Mouse (Mus musculus): ENCODE results near the gene Tmem265. TPM values are rescaled to one million over a fixed set of nuclear protein-coding genes. Genes with fewer than 3 reads are reported as not detected.

The Tmem265 gene
- 6.5 and 12.8 TPM in 2 replicates for polyA plus RNA-seq (2015; fragmentation: Nextera tagmentation; extraction: Ambion mirVana)

- Histone ChIP-seq H3K27me3 (no peaks in the 10 kb centered on the region), H3K36me3 (peaks cover 68% of the 10 kb centered on the region), H3K4me1 (0 out of 2 replicates have a peak, but pooled peaks cover 5% of the 10 kb centered on the region), H3K9me3 (replicated peaks) (no peaks in the 10 kb centered on the region), H3K4me3 (replicated peaks) (no peak within 1 kb of the TSS), H3K4me2 (replicated peaks) (no peak within 1 kb of the TSS), H3K9ac (no peak within 1 kb of the TSS), H3K27ac (replicated peaks) (peak within 1 kb of the TSS; percentile 44; the same call in 1 of the 2 replicates)
- 75% methylated on average over 5 of the region's 5 CpGs for WGBS
- ATAC-seq (ENCODE audit: insufficient number of reproducible peaks, low FRiP score, low TSS enrichment, low read depth), result no peak
Observed at GRCm38 (mm10) chr7:127561340-127561858, at the start of gene Tmem265. Tmem265 (plus strand) TSS chr7:127561390.

- peak within 1 kb of the TSS; percentile 80 for H3K9ac ChIP-seq
- H3K4me3 ChIP-seq (replicated peaks), result peak within 1 kb of the TSS; percentile 88
- peak; percentile 96 for ATAC-seq (ENCODE audit: insufficient number of reproducible peaks, low FRiP score, low TSS enrichment, low read depth)
- no peaks in the 10 kb centered on the region for H3K9me3 ChIP-seq (replicated peaks)
- WGBS, result under 1% methylated on average over 37 of the region's 37 CpGs
- H3K36me3 ChIP-seq, result peaks cover 14% of the 10 kb centered on the region
- no peaks in the 10 kb centered on the region for H3K27me3 ChIP-seq
- H3K27ac ChIP-seq (replicated peaks), result peak within 1 kb of the TSS; percentile 99
- peaks cover 14% of the 10 kb centered on the region for H3K4me1 ChIP-seq
- H3K4me2 ChIP-seq (replicated peaks), result peak within 1 kb of the TSS; percentile 60
Observed at GRCm38 (mm10) chr7:127511808-127512230, 49.4 kb upstream of the Tmem265 start, which contains the start of gene Srcap. Srcap (plus strand) TSS chr7:127511983.

- peak overlapping the region; percentile 88 for H3K4me3 ChIP-seq (replicated peaks)
- H3K9ac ChIP-seq, result peak overlapping the region; percentile 80
- peak overlapping the region; percentile 99 for H3K27ac ChIP-seq (replicated peaks)
- H3K4me1 ChIP-seq, result peaks cover 14% of the 10 kb centered on the region
- ATAC-seq (ENCODE audit: insufficient number of reproducible peaks, low FRiP score, low TSS enrichment, low read depth), result peak; percentile 90
- no peaks in the 10 kb centered on the region for H3K27me3 ChIP-seq
- under 1% methylated on average over 76 of the region's 93 CpGs for WGBS
- peak overlapping the region; percentile 60 for H3K4me2 ChIP-seq (replicated peaks)
- peaks cover 20% of the 10 kb centered on the region for H3K36me3 ChIP-seq
- H3K9me3 ChIP-seq (replicated peaks), result no peaks in the 10 kb centered on the region
Observed at GRCm38 (mm10) chr7:127512231-127513015, 48.8 kb upstream of the Tmem265 start.

- Histone ChIP-seq H3K27ac (replicated peaks) (peak overlapping the region; percentile 99), H3K4me1 (peaks cover 14% of the 10 kb centered on the region), H3K9me3 (replicated peaks) (no peaks in the 10 kb centered on the region), H3K9ac (no peak overlapping the region; the same call in 1 of the 2 replicates), H3K36me3 (peaks cover 26% of the 10 kb centered on the region), H3K27me3 (no peaks in the 10 kb centered on the region), H3K4me3 (replicated peaks) (peak overlapping the region; percentile 88), H3K4me2 (replicated peaks) (peak overlapping the region; percentile 60)
- 40% methylated on average over 8 of the region's 8 CpGs for WGBS
- ATAC-seq (ENCODE audit: insufficient number of reproducible peaks, low FRiP score, low TSS enrichment, low read depth), result no peak
Observed at GRCm38 (mm10) chr7:127513016-127513390, 48.2 kb upstream of the Tmem265 start.

GRCm38 (mm10) chr7:127513781-127514180 lies 47.4 kb upstream of the Tmem265 start:
- Histone ChIP-seq H3K36me3 (peaks cover 32% of the 10 kb centered on the region), H3K4me2 (replicated peaks) (peak overlapping the region; percentile 60), H3K9me3 (replicated peaks) (no peaks in the 10 kb centered on the region), H3K4me3 (replicated peaks) (peak overlapping the region; percentile 88), H3K9ac (no peak overlapping the region), H3K4me1 (peaks cover 14% of the 10 kb centered on the region), H3K27ac (replicated peaks) (0 out of 2 replicates have a peak overlapping the region, but pooled peaks have one; percentile 99), H3K27me3 (no peaks in the 10 kb centered on the region)
- ATAC-seq (ENCODE audit: insufficient number of reproducible peaks, low FRiP score, low TSS enrichment, low read depth), result no peak
- WGBS, result 71% methylated on average over 3 of the region's 3 CpGs

- no peak for ATAC-seq (ENCODE audit: insufficient number of reproducible peaks, low FRiP score, low TSS enrichment, low read depth)
- 90% methylated on average over 7 of the region's 7 CpGs for WGBS
- Histone ChIP-seq H3K36me3 (peaks cover 46% of the 10 kb centered on the region), H3K9me3 (replicated peaks) (no peaks in the 10 kb centered on the region), H3K27me3 (no peaks in the 10 kb centered on the region), H3K27ac (replicated peaks) (no peak overlapping the region), H3K4me2 (replicated peaks) (no peak overlapping the region), H3K9ac (no peak overlapping the region), H3K4me3 (replicated peaks) (no peak overlapping the region), H3K4me1 (peaks cover 14% of the 10 kb centered on the region)
Observed at GRCm38 (mm10) chr7:127515846-127516245, 45.3 kb upstream of the Tmem265 start.

GRCm38 (mm10) chr7:127516344-127516743 lies 44.8 kb upstream of the Tmem265 start:
- H3K36me3 ChIP-seq, result peaks cover 51% of the 10 kb centered on the region
- H3K9ac ChIP-seq, result no peak overlapping the region
- no peak for ATAC-seq (ENCODE audit: insufficient number of reproducible peaks, low FRiP score, low TSS enrichment, low read depth)
- no peaks in the 10 kb centered on the region for H3K27me3 ChIP-seq
- no peak overlapping the region for H3K4me2 ChIP-seq (replicated peaks)
- H3K4me1 ChIP-seq, result peaks cover 11% of the 10 kb centered on the region
- no peak overlapping the region for H3K27ac ChIP-seq (replicated peaks)
- no peaks in the 10 kb centered on the region for H3K9me3 ChIP-seq (replicated peaks)
- WGBS, result 92% methylated on average over 6 of the region's 7 CpGs
- no peak overlapping the region for H3K4me3 ChIP-seq (replicated peaks)

GRCm38 (mm10) chr7:127519284-127519683 lies 41.9 kb upstream of the Tmem265 start, which contains the start of gene Gm42715:
Gm42715 (plus strand) TSS chr7:127519584.
- ATAC-seq (ENCODE audit: insufficient number of reproducible peaks, low FRiP score, low TSS enrichment, low read depth), result no peak
- H3K4me1 ChIP-seq, result no peaks in the 10 kb centered on the region
- H3K4me2 ChIP-seq (replicated peaks), result no peak within 1 kb of the TSS
- H3K9me3 ChIP-seq (replicated peaks), result no peaks in the 10 kb centered on the region
- H3K4me3 ChIP-seq (replicated peaks), result no peak within 1 kb of the TSS
- 98% methylated on average over 3 of the region's 3 CpGs for WGBS
- no peak within 1 kb of the TSS for H3K27ac ChIP-seq (replicated peaks)
- H3K9ac ChIP-seq, result no peak within 1 kb of the TSS
- no peaks in the 10 kb centered on the region for H3K27me3 ChIP-seq
- peaks cover 80% of the 10 kb centered on the region for H3K36me3 ChIP-seq

- Histone ChIP-seq H3K9me3 (replicated peaks) (no peaks in the 10 kb centered on the region), H3K4me1 (no peaks in the 10 kb centered on the region), H3K4me3 (replicated peaks) (no peak overlapping the region), H3K4me2 (replicated peaks) (no peak overlapping the region), H3K36me3 (peaks cover 91% of the 10 kb centered on the region), H3K27ac (replicated peaks) (no peak overlapping the region), H3K27me3 (no peaks in the 10 kb centered on the region), H3K9ac (no peak overlapping the region)
- WGBS, result 95% methylated on average over 3 of the region's 3 CpGs
- ATAC-seq (ENCODE audit: insufficient number of reproducible peaks, low FRiP score, low TSS enrichment, low read depth), result no peak
Observed at GRCm38 (mm10) chr7:127541671-127542070, 19.5 kb upstream of the Tmem265 start.

- Histone ChIP-seq H3K9me3 (replicated peaks) (no peaks in the 10 kb centered on the region), H3K27me3 (no peaks in the 10 kb centered on the region), H3K27ac (replicated peaks) (no peak overlapping the region), H3K4me2 (replicated peaks) (no peak overlapping the region), H3K4me3 (replicated peaks) (no peak overlapping the region), H3K36me3 (peaks cover 74% of the 10 kb centered on the region), H3K4me1 (no peaks in the 10 kb centered on the region), H3K9ac (no peak overlapping the region)
- WGBS, result 90% methylated on average over 15 of the region's 15 CpGs
- ATAC-seq (ENCODE audit: insufficient number of reproducible peaks, low FRiP score, low TSS enrichment, low read depth), result no peak
Observed at GRCm38 (mm10) chr7:127549116-127549835, 11.9 kb upstream of the Tmem265 start.

GRCm38 (mm10) chr7:127551558-127551957 lies 9.6 kb upstream of the Tmem265 start:
- Histone ChIP-seq H3K4me2 (replicated peaks) (no peak overlapping the region), H3K27me3 (no peaks in the 10 kb centered on the region), H3K4me1 (no peaks in the 10 kb centered on the region), H3K9ac (no peak overlapping the region), H3K27ac (replicated peaks) (no peak overlapping the region), H3K4me3 (replicated peaks) (no peak overlapping the region), H3K9me3 (replicated peaks) (no peaks in the 10 kb centered on the region), H3K36me3 (peaks cover 77% of the 10 kb centered on the region)
- ATAC-seq (ENCODE audit: insufficient number of reproducible peaks, low FRiP score, low TSS enrichment, low read depth), result no peak
- WGBS, result 91% methylated on average over 8 of the region's 8 CpGs
